Comparison of ENCODE assay signal across 8 mouse cellular contexts in the genomic region with DNA sequence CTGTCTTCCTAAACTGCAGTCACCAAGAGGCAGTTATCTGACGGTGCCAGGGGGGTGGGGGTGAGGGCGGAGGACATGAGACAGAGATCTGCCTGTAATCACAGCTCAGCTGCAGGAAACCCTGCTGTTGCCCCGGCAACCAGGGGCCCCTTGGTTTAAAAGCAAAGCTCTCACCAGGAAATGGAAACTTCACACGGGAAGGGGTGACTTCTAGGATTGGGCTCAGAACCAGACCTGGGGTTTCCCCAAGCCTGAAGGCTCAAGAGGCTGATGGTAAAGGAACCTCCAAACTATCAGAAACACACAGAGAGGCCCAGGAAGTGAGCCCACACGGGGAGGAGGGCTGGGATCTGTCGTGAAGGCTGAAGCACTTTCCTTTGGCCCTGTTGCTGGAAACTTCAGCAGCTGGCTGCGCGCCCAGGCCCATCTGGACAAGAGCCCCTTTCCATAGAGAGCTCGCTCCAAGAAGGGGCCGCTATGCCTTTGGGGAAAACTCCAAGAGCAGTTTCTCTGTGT. TPM values are rescaled to one million over a fixed set of nuclear protein-coding genes. Genes with fewer than 3 reads are reported as not detected.
DNase-seq lines count a peak whose midpoint lies in the region; ATAC-seq and TF ChIP-seq lines count a peak whose summit lies in the region.

No protein-coding gene starts in this region.

- no peak for TF ChIP-seq CTCF in hindbrain, postnatal 0 days (IDR thresholded peaks at IDR 0.05; ENCODE audit: low read depth)

- H3K4me3 ChIP-seq in hindbrain, postnatal 0 days (ENCODE audit: low read length) = no peak overlapping the region

- intact Hi-C loops in left cerebral cortex, postnatal 36 days (cut with DNase I) = no loop called here

- peak; percentile 91 for ATAC-seq in hindbrain, postnatal 0 days

- DNase-seq in R1 (ENCODE audit: low read depth, low spot score) = peak; percentile 63
- DNase-seq in cerebellum, postnatal 4 days (ENCODE audit: low spot score in 2 of 2) = peak; percentile 59 to 85
- peak; percentile 82 to 91 for DNase-seq in gastrocnemius, adult 8-10 months (ENCODE audit: low spot score in 2 of 2)
- peak; percentile 91 for DNase-seq in hindbrain, postnatal 0 days (ENCODE audit: low spot score)
- DNase-seq in left cerebral cortex, postnatal 36 days (ENCODE audit: low spot score in 2 of 2) = peak; percentile 49 to 56
- peak; percentile 76 for DNase-seq in mesoderm, embryonic 11.5 days (ENCODE audit: low read depth, low spot score)
- peak; percentile 59 for DNase-seq in right cerebral cortex, postnatal 25 days
- peak; percentile 68 for DNase-seq in urinary bladder, postnatal 25 days (ENCODE audit: low spot score)

- H3K9ac ChIP-seq in hindbrain, postnatal 0 days (replicated peaks; ENCODE audit: low read length) = no peak overlapping the region; the same call in 1 of the 2 replicates

- H3K27ac ChIP-seq in hindbrain, postnatal 0 days = peak overlapping the region; percentile 87

- H3K4me2 ChIP-seq in hindbrain, postnatal 0 days (ENCODE audit: low read depth, low read length) = peak overlapping the region; percentile 30

- WGBS in hindbrain, postnatal 0 days = 9% methylated on average over 10 of the region's 10 CpGs

- H3K36me3 ChIP-seq in hindbrain, postnatal 0 days (ENCODE audit: insufficient read depth, low read length) = peaks cover 4% of the 10 kb centered on the region; the same call in 1 of the 2 replicates

- H3K4me1 ChIP-seq in hindbrain, postnatal 0 days (ENCODE audit: insufficient read depth, low read length) = peaks cover 30% of the 10 kb centered on the region

- H3K27me3 ChIP-seq in hindbrain, postnatal 0 days (ENCODE audit: insufficient read depth, low read length) = no peaks in the 10 kb centered on the region

- H3K9me3 ChIP-seq in hindbrain, postnatal 0 days (ENCODE audit: low read length) = no peaks in the 10 kb centered on the region

RNA-seq across cellular contexts. Expression of a gene that starts 10.1 kb away (rescaled TPM):
- total RNA-seq in gastrocnemius, adult 8-10 months (2022) = 100 to 1,000 TPM; 160 to 179 (median 170) TPM
- 83.2 and 86.0 TPM in 2 replicates for total RNA-seq in hindbrain, postnatal 0 days (2014; rRNA removed)
- 71.3 and 74.8 TPM in 2 replicates for polyA plus RNA-seq in hindbrain, postnatal 0 days (2015; fragmentation: Nextera tagmentation; extraction: Ambion mirVana)
- 10 to 100 TPM; 87.1 to 88.9 TPM for total RNA-seq in left cerebral cortex, postnatal 36 days (2021)

RNA-seq across cellular contexts. Expression of a gene that starts 54.8 kb away (rescaled TPM):
- 1 to 10 TPM; 1.8 to 4.2 (median 3.3) TPM for total RNA-seq in gastrocnemius, adult 8-10 months (2022)
- total RNA-seq in hindbrain, postnatal 0 days (2014; rRNA removed) = 0.65 TPM in 1 of 2 replicates, not detected in the other
- polyA plus RNA-seq in hindbrain, postnatal 0 days (2015; fragmentation: Nextera tagmentation; extraction: Ambion mirVana) = 0.56 and 0.78 TPM in 2 replicates
- under 1 TPM in 1 of 2 experiments, not detected in 1; 0.25 TPM for total RNA-seq in left cerebral cortex, postnatal 36 days (2021)
